Mouse (Mus musculus) kidney, embryonic 16.5 days (tissue): ENCODE measurements around the gene Tet1. TPM values are rescaled to one million over a fixed set of nuclear protein-coding genes. Genes with fewer than 3 reads are reported as not detected.

Source experiments
- ATAC-seq: fragments of 200-750 bp; cut with Nextera tagmentation; 2 replicates; pipeline ENCODE4 v1.8.0; 2017; ENCODE audit warnings: moderate TSS enrichment; ENCODE audit not compliant: low FRiP score, low TSS enrichment
- H3K27ac ChIP-seq: fragments of 300-500 bp; sonication (generic); 2 replicates; pipeline ENCODE4 v1.5.1; 2014; ENCODE audit warnings: low read length
- H3K27me3 ChIP-seq: fragments of 300-500 bp; sonication (generic); 2 replicates; pipeline ENCODE4 v1.6.1; 2014; ENCODE audit warnings: low read length, control low read depth, mixed read lengths; ENCODE audit not compliant: insufficient read depth
- H3K36me3 ChIP-seq: fragments of 300-500 bp; sonication (generic); 2 replicates; pipeline ENCODE4 v1.6.1; 2014; ENCODE audit warnings: low read length, control low read depth, mixed read lengths; ENCODE audit not compliant: insufficient read depth
- H3K4me1 ChIP-seq: fragments of 300-500 bp; sonication (generic); 2 replicates; pipeline ENCODE4 v1.6.1; 2014; ENCODE audit warnings: low read length, control low read depth, mixed read lengths; ENCODE audit not compliant: insufficient read depth
- H3K4me2 ChIP-seq: fragments of 300-500 bp; sonication (generic); replicated peaks from 2 replicates; pipeline ENCODE4 v1.6.1; 2014; ENCODE audit warnings: low read depth, low read length
- H3K4me3 ChIP-seq: fragments of 300-500 bp; sonication (generic); 2 replicates; pipeline ENCODE4 v1.5.1; 2014; ENCODE audit warnings: mild to moderate bottlenecking, low read length
- H3K9ac ChIP-seq: fragments of 300-500 bp; sonication (generic); replicated peaks from 2 replicates; pipeline ENCODE4 v1.6.1; 2014; ENCODE audit warnings: low read length
- H3K9me3 ChIP-seq: fragments of 300-500 bp; sonication (generic); 2 replicates; pipeline ENCODE4 v1.6.1; 2016; ENCODE audit warnings: low read length, control low read depth
- WGBS: fragments of 180-500 bp; shearing (Covaris S2); extraction: QIAGEN DNeasy Blood & Tissue Kit; methylation state at CpG from one replicate; pipeline ENCODE4 v1.1.7; 2014; 5-methylcytosine and 5-hydroxymethylcytosine counted together
- polyA plus RNA-seq: library from polyadenylated mRNA; unstranded; fragments of >200 nt; fragmentation: Nextera tagmentation; extraction: Ambion mirVana; gene quantifications from 2 replicates; pipeline ENCODE4 v1.2.1, GENCODE M21; 2015

The Tet1 gene
- polyA plus RNA-seq, 1 experiment from 2014 or later, result 23.4 TPM

DNA sequence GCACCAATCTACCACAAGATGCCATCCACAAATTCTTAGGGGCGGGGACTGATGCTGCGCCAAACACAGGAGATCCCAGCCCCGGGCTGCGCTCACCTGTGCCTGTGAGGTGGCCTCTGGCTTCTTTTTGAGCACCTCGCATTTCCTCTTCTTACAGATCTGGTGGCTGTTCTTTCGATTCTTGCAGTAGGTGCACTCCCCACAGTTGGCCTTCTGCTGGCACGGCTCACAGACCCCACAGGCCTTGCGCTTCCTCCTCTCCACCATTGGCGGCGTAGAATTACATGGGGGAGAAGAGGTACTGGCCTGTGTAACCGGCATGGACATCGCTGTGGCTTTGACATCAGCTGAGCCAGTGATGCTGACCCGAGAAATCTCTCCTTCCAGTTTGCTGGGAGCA lies 30.7 kb downstream of the Tet1 start:
- Histone ChIP-seq H3K4me1 (no peaks in the 10 kb centered on the region), H3K36me3 (peaks cover 18% of the 10 kb centered on the region), H3K4me3 (no peak overlapping the region), H3K27me3 (no peaks in the 10 kb centered on the region), H3K9ac (no peak overlapping the region), H3K9me3 (peaks cover 6% of the 10 kb centered on the region; the same call in 1 of the 2 replicates), H3K4me2 (no peak overlapping the region), H3K27ac (no peak overlapping the region)
- no peak for ATAC-seq
- 86% methylated on average over 13 of the region's 13 CpGs for WGBS

DNA sequence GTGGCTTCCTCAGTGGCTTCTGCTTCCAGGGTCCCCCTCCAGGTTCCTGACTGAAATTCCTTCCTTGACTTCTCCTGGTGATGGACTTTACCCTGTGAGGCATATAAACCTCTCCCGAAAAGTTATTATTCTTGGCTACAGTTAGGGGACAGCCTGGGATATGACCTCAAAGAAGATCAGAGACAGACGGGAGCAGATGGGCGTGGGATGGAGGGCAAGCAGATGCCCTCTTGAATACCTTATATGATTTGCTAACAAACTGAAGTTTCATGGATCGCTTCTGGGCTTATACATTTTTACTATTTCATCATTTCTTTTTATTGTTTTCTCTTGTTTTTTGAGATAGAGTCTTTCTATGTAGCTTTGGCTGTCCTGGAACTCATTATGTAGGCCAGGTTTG lies 33.2 kb downstream of the Tet1 start:
- no peak overlapping the region for H3K4me3 ChIP-seq
- H3K27me3 ChIP-seq, result no peaks in the 10 kb centered on the region
- ATAC-seq, result no peak
- H3K27ac ChIP-seq, result no peak overlapping the region
- H3K9me3 ChIP-seq, result peaks cover 6% of the 10 kb centered on the region; the same call in 1 of the 2 replicates
- H3K4me1 ChIP-seq, result no peaks in the 10 kb centered on the region
- H3K36me3 ChIP-seq, result peaks cover 18% of the 10 kb centered on the region
- WGBS, result 79% methylated on average over 4 of the region's 4 CpGs
- no peak overlapping the region for H3K4me2 ChIP-seq
- H3K9ac ChIP-seq, result no peak overlapping the region

DNA sequence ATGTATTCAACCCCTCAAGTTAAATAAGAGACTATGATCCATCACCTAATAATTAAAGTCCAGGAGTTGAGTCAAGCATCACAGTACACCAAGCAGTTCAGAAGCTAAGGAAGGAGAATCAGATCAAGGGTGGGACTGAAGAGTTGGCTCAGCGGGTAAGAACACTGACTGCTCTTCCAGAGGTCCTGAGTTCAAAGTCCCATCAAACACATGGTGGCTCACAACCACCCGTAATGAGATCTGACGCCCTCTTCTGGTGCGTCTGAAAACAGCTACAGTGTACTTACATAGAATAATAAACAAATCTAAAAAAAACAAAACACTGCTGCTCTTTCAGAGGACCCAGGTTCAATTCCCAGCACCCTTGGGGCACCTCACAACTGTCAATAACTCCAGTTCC lies 34.0 kb downstream of the Tet1 start:
- 75% methylated on average over 4 of the region's 4 CpGs for WGBS
- H3K27ac ChIP-seq, result no peak overlapping the region
- H3K4me3 ChIP-seq, result no peak overlapping the region
- H3K4me2 ChIP-seq, result no peak overlapping the region
- H3K36me3 ChIP-seq, result peaks cover 18% of the 10 kb centered on the region
- no peak for ATAC-seq
- peaks cover 6% of the 10 kb centered on the region; the same call in 1 of the 2 replicates for H3K9me3 ChIP-seq
- no peak overlapping the region for H3K9ac ChIP-seq
- H3K4me1 ChIP-seq, result no peaks in the 10 kb centered on the region
- H3K27me3 ChIP-seq, result no peaks in the 10 kb centered on the region

DNA sequence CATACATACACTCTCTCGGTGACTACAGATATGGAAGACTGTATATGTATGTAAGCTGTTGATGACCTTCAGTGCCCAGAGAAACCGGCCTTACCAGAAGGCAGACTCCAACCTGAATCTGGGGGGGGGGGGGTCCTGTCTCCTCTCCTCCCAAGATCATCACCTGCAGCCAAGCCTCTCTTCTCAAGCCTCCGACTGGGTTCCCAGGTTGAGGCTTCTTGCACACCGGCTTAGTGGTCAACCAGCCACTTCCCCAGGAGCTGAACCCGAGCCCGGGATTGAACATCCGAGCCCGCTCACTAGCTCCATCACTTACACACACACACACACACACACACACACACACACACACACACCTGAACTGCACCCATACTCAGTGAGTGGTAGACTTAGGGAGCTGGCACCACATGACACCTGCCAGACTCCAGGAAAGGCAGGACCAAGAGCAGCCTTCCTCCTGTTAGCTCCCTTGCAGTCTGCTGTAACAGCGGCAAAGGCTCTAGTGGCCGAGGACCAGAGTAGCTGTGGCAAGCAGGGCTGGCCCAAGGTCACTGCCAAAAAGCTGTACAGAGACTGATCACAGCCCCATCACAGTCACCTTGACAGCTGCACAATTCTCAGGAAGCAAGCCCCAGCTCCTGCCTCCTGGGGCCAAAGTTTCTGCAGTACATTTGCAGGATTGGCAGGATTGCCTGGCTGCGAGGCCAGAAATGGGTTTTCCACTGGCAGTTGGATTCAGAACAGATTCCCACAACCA lies 42.6 kb downstream of the Tet1 start:
- H3K4me1 ChIP-seq, result peaks cover 10% of the 10 kb centered on the region
- no peak overlapping the region for H3K27ac ChIP-seq
- peak overlapping the region; percentile 55 for H3K4me3 ChIP-seq
- 36% methylated on average over 11 of the region's 11 CpGs for WGBS
- peak overlapping the region; percentile 82; the same call in 1 of the 2 replicates for H3K9ac ChIP-seq
- no peak; the same call in 1 of the 2 replicates for ATAC-seq
- 0 out of 2 replicates have a peak, but pooled peaks cover 3% of the 10 kb centered on the region for H3K9me3 ChIP-seq
- peak overlapping the region; percentile 82 for H3K4me2 ChIP-seq
- H3K36me3 ChIP-seq, result peaks cover 4% of the 10 kb centered on the region; the same call in 1 of the 2 replicates
- H3K27me3 ChIP-seq, result no peaks in the 10 kb centered on the region

DNA sequence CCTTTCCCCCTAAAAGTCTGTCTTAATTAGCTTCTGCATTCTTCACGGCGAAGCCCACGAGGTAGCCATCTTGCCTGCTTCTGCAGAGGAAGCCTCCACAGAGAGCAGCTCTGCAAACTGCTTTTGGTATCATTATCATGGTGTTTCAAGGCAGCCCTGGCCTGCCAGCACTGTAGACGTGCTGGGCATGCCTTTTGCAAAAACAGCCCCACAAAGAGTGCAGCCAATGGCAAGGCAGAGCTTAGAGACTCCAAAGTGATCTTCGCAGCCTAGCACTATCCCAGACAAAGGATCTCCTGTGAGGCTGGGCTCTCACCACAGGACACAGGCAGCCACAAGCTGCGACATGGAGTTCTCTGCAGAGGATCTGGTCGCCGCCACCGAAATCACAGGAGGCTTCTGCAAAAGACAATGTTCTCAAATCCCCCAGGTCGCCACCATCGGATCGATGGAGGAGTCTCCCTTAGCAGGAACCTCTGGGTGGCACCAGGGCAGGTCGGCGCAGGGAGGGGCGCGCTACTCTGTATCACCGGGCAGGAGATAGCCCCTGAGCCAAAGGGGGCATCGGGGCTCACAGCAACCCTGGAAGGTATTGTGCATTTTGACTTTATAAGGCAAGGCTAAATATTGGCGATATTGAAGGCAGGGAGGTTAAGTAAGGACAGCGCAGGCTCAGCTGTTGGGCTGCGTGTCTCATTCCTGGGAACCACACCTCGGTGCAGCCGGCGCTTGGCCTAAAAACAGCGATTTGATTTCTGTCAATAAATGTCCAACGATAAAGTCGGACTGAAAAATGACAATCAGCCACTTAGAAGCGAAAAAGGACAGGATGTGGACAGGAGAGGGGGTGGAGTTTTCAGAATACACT lies 43.4 kb downstream of the Tet1 start:
- no peaks in the 10 kb centered on the region for H3K27me3 ChIP-seq
- H3K27ac ChIP-seq, result peak overlapping the region; percentile 95
- H3K4me1 ChIP-seq, result peaks cover 10% of the 10 kb centered on the region
- WGBS, result 2% methylated on average over 28 of the region's 28 CpGs
- 0 out of 2 replicates have a peak, but pooled peaks cover 3% of the 10 kb centered on the region for H3K9me3 ChIP-seq
- peak overlapping the region; percentile 55 for H3K4me3 ChIP-seq
- H3K36me3 ChIP-seq, result peaks cover 4% of the 10 kb centered on the region; the same call in 1 of the 2 replicates
- H3K4me2 ChIP-seq, result peak overlapping the region; percentile 82
- peak overlapping the region; percentile 82 for H3K9ac ChIP-seq
- peak; percentile 97 for ATAC-seq

DNA sequence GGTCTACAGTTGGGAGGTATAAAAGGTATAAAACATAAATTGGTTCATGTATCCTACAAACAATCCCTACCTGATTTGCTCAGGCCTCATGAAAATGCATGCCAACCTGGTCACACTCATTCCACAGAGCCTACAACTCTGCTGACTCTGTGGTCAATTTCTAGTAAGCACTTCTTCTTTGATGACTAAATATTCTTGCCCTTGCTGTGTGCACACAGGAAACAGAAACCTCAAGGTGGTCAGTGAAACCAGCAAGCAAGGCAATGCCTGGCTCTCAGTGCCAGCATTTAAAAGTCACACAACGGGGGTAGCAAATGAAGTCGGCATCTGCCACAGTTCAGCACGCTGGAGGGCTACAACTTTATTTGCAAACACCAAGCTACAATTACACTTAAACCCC lies 45.2 kb downstream of the Tet1 start:
- H3K36me3 ChIP-seq, result peaks cover 4% of the 10 kb centered on the region; the same call in 1 of the 2 replicates
- H3K27me3 ChIP-seq, result no peaks in the 10 kb centered on the region
- ATAC-seq, result no peak
- H3K9ac ChIP-seq, result peak overlapping the region; percentile 58; the same call in 1 of the 2 replicates
- H3K27ac ChIP-seq, result no peak overlapping the region
- H3K4me2 ChIP-seq, result peak overlapping the region; percentile 82
- 0 out of 2 replicates have a peak, but pooled peaks cover 3% of the 10 kb centered on the region for H3K9me3 ChIP-seq
- H3K4me1 ChIP-seq, result peaks cover 10% of the 10 kb centered on the region
- H3K4me3 ChIP-seq, result no peak overlapping the region
- WGBS, result 72% methylated on average over 3 of the region's 3 CpGs

DNA sequence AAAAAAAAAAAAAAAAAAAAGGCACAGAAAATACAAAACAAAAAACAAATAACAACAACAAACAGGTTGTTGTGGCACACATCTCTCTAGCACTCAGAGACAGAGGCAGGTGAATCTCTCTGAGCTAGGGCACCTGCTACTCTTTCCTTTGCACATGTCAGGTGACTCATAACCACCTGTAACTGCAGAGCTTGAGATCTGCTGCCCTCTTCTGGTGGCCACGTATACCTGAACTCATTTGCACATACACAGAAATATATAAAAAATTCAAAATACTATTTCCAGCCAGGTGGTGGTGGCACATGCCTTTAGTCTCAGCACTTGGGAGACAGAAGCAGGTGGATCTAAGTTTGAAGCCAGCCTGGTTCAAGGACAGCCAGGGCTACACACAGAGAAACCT lies 46.4 kb downstream of the Tet1 start:
- Histone ChIP-seq H3K36me3 (peaks cover 4% of the 10 kb centered on the region; the same call in 1 of the 2 replicates), H3K4me3 (no peak overlapping the region), H3K4me1 (peaks cover 10% of the 10 kb centered on the region), H3K27ac (no peak overlapping the region), H3K9ac (no peak overlapping the region), H3K4me2 (no peak overlapping the region), H3K27me3 (no peaks in the 10 kb centered on the region), H3K9me3 (0 out of 2 replicates have a peak, but pooled peaks cover 3% of the 10 kb centered on the region)
- WGBS, result 97% methylated on average over 1 of the region's 1 CpGs
- ATAC-seq, result no peak

DNA sequence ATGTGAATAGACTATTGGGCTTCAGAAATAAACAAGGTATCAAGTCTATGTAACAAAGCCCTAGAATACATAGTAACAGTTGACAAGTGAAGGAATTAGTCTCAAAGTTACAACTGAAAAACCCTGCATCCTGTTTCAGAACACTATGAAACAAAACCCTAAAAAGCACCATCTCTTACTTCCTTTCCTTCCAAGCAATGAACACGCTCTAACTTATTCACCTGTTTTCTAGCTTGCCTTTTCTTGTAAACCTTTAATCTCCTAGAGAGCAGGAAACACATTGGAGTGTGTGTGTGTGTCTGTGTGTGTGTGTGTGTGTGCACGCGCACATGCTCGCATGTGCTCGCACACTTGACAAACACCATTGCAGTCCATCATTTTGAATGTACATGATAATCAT lies 49.8 kb downstream of the Tet1 start:
- Histone ChIP-seq H3K27ac (no peak overlapping the region), H3K9me3 (0 out of 2 replicates have a peak, but pooled peaks cover 3% of the 10 kb centered on the region), H3K36me3 (peaks cover 4% of the 10 kb centered on the region; the same call in 1 of the 2 replicates), H3K4me3 (no peak overlapping the region), H3K27me3 (no peaks in the 10 kb centered on the region), H3K4me1 (peaks cover 8% of the 10 kb centered on the region), H3K4me2 (no peak overlapping the region), H3K9ac (no peak overlapping the region)
- ATAC-seq, result no peak
- WGBS, result 91% methylated on average over 5 of the region's 5 CpGs

DNA sequence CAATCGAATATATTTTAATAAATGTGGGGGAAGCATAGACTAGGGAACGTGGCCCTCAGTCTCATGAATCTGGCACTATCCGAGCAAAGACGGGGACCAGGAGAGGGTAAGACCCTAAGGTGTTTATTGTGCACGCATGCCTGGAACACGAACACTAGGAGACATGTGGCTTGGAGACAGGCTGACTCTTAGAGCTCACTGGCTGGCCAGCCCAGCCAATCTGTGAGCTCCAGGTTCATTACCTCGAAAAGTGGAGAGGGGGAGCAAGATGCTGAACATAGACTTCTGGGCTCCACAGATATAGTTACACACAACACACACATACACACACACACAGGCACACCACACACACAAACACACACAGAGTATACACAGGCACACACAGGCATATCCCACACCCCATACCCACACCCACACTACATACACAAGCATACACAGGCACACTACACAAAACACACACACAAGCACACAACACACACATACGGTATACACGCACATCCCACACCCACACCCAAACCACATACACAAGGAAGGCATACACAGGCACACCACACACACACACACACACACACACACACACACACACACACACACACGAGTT lies 52.0 kb downstream of the Tet1 start:
- Histone ChIP-seq H3K4me1 (0 out of 2 replicates have a peak, but pooled peaks cover 4% of the 10 kb centered on the region), H3K4me2 (no peak overlapping the region), H3K27me3 (no peaks in the 10 kb centered on the region), H3K9ac (no peak overlapping the region), H3K27ac (no peak overlapping the region), H3K36me3 (no peaks in the 10 kb centered on the region), H3K4me3 (no peak overlapping the region), H3K9me3 (no peaks in the 10 kb centered on the region)
- ATAC-seq, result peak; percentile 41; the same call in 1 of the 2 replicates
- WGBS, result 72% methylated on average over 10 of the region's 10 CpGs
